Mouse (Mus musculus) right cerebral cortex, postnatal 36 days (tissue): Measurements from ENCODE around the gene Nek2.
A peak's percentile ranks its signal among the peaks of the same experiment; 100 is the strongest.

Experiments
- DNase-seq, 2 experiments: peaks; one replicate each; pipeline ENCODE4 v3.0.0; 2022; ENCODE audit warnings: low spot score in 2 of 2, mixed read lengths in 1 of 2

Nek2 gene

GRCm38 (mm10) chr1:191821326-191822091 is at the start of gene Nek2:
Nek2 (plus strand) TSS chr1:191821444.
- peak; percentile 98 to 99 for DNase-seq

GRCm38 (mm10) chr1:191774106-191774505 is 47.1 kb upstream of the Nek2 start:
- no peak for DNase-seq

GRCm38 (mm10) chr1:191775116-191775515 is 46.1 kb upstream of the Nek2 start:
- no peak for DNase-seq

GRCm38 (mm10) chr1:191777521-191777920 is 43.7 kb upstream of the Nek2 start:
- DNase-seq = no peak

- DNase-seq = no peak
Measured at GRCm38 (mm10) chr1:191780470-191780869, 40.8 kb upstream of the Nek2 start.

GRCm38 (mm10) chr1:191785108-191785507 is 36.1 kb upstream of the Nek2 start:
- DNase-seq = no peak

- no peak for DNase-seq
Measured at GRCm38 (mm10) chr1:191786255-191786654, 35.0 kb upstream of the Nek2 start.

- no peak for DNase-seq
Measured at GRCm38 (mm10) chr1:191787379-191787778, 33.9 kb upstream of the Nek2 start.

- DNase-seq = no peak
Measured at GRCm38 (mm10) chr1:191792991-191793390, 28.3 kb upstream of the Nek2 start.

- DNase-seq = no peak
Measured at GRCm38 (mm10) chr1:191793888-191794532, 27.2 kb upstream of the Nek2 start.

- DNase-seq = no peak
Measured at GRCm38 (mm10) chr1:191796238-191796896, 24.9 kb upstream of the Nek2 start.

GRCm38 (mm10) chr1:191802093-191802819 is 19.0 kb upstream of the Nek2 start:
- DNase-seq = no peak

GRCm38 (mm10) chr1:191802820-191803655 is 18.2 kb upstream of the Nek2 start:
- peak; percentile 31 to 49 for DNase-seq

- no peak for DNase-seq
Measured at GRCm38 (mm10) chr1:191804747-191805146, 16.5 kb upstream of the Nek2 start.

GRCm38 (mm10) chr1:191805788-191806187 is 15.5 kb upstream of the Nek2 start:
- DNase-seq = no peak

- no peak for DNase-seq
Measured at GRCm38 (mm10) chr1:191806740-191807139, 14.5 kb upstream of the Nek2 start.

GRCm38 (mm10) chr1:191807979-191808378 is 13.3 kb upstream of the Nek2 start:
- DNase-seq = no peak

GRCm38 (mm10) chr1:191808688-191809223 is 12.5 kb upstream of the Nek2 start:
- DNase-seq = peak in 1 of 2 experiments; percentile 32

GRCm38 (mm10) chr1:191811774-191812173 is 9.5 kb upstream of the Nek2 start:
- no peak for DNase-seq

GRCm38 (mm10) chr1:191812949-191813691 is 8.1 kb upstream of the Nek2 start:
- DNase-seq = no peak
